Mouse (Mus musculus) thymus, adult 2 months (tissue): ENCODE measurements around the gene Arhgef33.

Source experiments
- CTCF ChIP-seq: fragments of 200-500 bp; IDR thresholded peaks from 2 replicates; pipeline ENCODE4 v1.5.1; 2012; ENCODE audit warnings: mild to moderate bottlenecking, control low read depth, low read length, moderate library complexity, borderline replicate concordance; ENCODE audit not compliant: control insufficient read depth, poor library complexity, insufficient read depth; ENCODE audit errors: extremely low read depth
- POLR2A ChIP-seq: fragments of 200-500 bp; IDR thresholded peaks from 2 replicates; pipeline ENCODE4 v1.6.1; 2012; ENCODE audit warnings: mild to moderate bottlenecking, low read length, control low read depth, moderate library complexity; ENCODE audit not compliant: control insufficient read depth, poor library complexity, insufficient read depth; ENCODE audit errors: extremely low read depth

GRCm38 (mm10) chr17:80390024-80390423 is 82.8 kb downstream of the Arhgef33 start:
- TF ChIP-seq POLR2A (no peak), CTCF (no peak)
